Mouse (Mus musculus) heart, embryonic 16.5 days (tissue): ENCODE results near the gene Ccdc13. TPM values are rescaled to one million over a fixed set of nuclear protein-coding genes. Genes with fewer than 3 reads are reported as not detected.

Source experiments
- ATAC-seq: fragments of 200-750 bp; cut with Nextera tagmentation; replicated peaks from 2 replicates; pipeline ENCODE4 v1.8.0; 2017; ENCODE audit warnings: moderate number of reproducible peaks; ENCODE audit not compliant: insufficient read depth, low FRiP score; ENCODE audit errors: extremely low read depth
- H3K27ac ChIP-seq: fragments of 300-500 bp; sonication (generic); 2 replicates; pipeline ENCODE4 v1.5.1; 2014; ENCODE audit warnings: mild to moderate bottlenecking, low read length, control low read depth, moderate library complexity
- H3K27me3 ChIP-seq: fragments of 300-500 bp; sonication (generic); 2 replicates; pipeline ENCODE4 v1.6.1; 2014; ENCODE audit warnings: low read length, mixed read lengths; ENCODE audit not compliant: control insufficient read depth, insufficient read depth
- H3K36me3 ChIP-seq: fragments of 300-500 bp; sonication (generic); 2 replicates; pipeline ENCODE4 v1.6.1; 2014; ENCODE audit not compliant: control insufficient read depth, insufficient read depth
- H3K4me1 ChIP-seq: fragments of 300-500 bp; sonication (generic); 2 replicates; pipeline ENCODE4 v1.6.1; 2014; ENCODE audit warnings: low read length, mixed read lengths; ENCODE audit not compliant: control insufficient read depth, insufficient read depth
- H3K4me2 ChIP-seq: fragments of 300-500 bp; sonication (generic); 2 replicates; pipeline ENCODE4 v1.6.1; 2014; ENCODE audit warnings: low read depth, mild to moderate bottlenecking, control low read depth, low read length
- H3K4me3 ChIP-seq: fragments of 300-500 bp; sonication (generic); 2 replicates; pipeline ENCODE4 v1.5.1; 2014; ENCODE audit warnings: mild to moderate bottlenecking, control low read depth, low read length
- H3K9ac ChIP-seq: fragments of 300-500 bp; sonication (generic); 2 replicates; pipeline ENCODE4 v1.6.1; 2014; ENCODE audit warnings: low read length, control low read depth
- H3K9me3 ChIP-seq: fragments of 300-500 bp; sonication (generic); replicated peaks from 2 replicates; pipeline ENCODE4 v1.6.1; 2016; ENCODE audit warnings: low read length; ENCODE audit not compliant: control insufficient read depth
- WGBS: fragments of 180-500 bp; shearing (Covaris S2); extraction: QIAGEN DNeasy Blood & Tissue Kit; methylation state at CpG from one replicate; pipeline ENCODE4 v1.1.7; 2014; 5-methylcytosine and 5-hydroxymethylcytosine counted together
- polyA plus RNA-seq: library from polyadenylated mRNA; unstranded; fragments of >200 nt; fragmentation: Nextera tagmentation; extraction: Ambion mirVana; gene quantifications from 2 replicates; pipeline ENCODE4 v1.2.1, GENCODE M21; 2015

The Ccdc13 gene
- polyA plus RNA-seq, 1 experiment from 2014 or later = 0.42 TPM

GRCm38 (mm10) chr9:121830956-121831293, 8.3 kb downstream of the Ccdc13 start:
- no peak overlapping the region for H3K4me2 ChIP-seq
- no peaks in the 10 kb centered on the region for H3K27me3 ChIP-seq
- H3K9ac ChIP-seq = no peak overlapping the region
- H3K36me3 ChIP-seq = no peaks in the 10 kb centered on the region
- peaks cover 3% of the 10 kb centered on the region for H3K9me3 ChIP-seq
- 20% methylated on average over 6 of the region's 6 CpGs for WGBS
- H3K4me3 ChIP-seq = no peak overlapping the region
- no peak overlapping the region for H3K27ac ChIP-seq
- ATAC-seq = no peak; the same call in 1 of the 2 replicates
- H3K4me1 ChIP-seq = no peaks in the 10 kb centered on the region

GRCm38 (mm10) chr9:121830243-121830955, 8.9 kb downstream of the Ccdc13 start:
- Histone ChIP-seq H3K4me2 (no peak overlapping the region), H3K27me3 (no peaks in the 10 kb centered on the region), H3K27ac (no peak overlapping the region), H3K9me3 (no peaks in the 10 kb centered on the region), H3K4me3 (no peak overlapping the region), H3K9ac (no peak overlapping the region), H3K36me3 (no peaks in the 10 kb centered on the region), H3K4me1 (no peaks in the 10 kb centered on the region)
- WGBS = 71% methylated on average over 6 of the region's 6 CpGs
- 0 out of 2 replicates have a peak, but pooled peaks have one; percentile 6 for ATAC-seq

- Histone ChIP-seq H3K4me3 (no peak overlapping the region), H3K4me2 (no peak overlapping the region), H3K9me3 (no peaks in the 10 kb centered on the region), H3K9ac (no peak overlapping the region), H3K4me1 (no peaks in the 10 kb centered on the region), H3K27ac (no peak overlapping the region), H3K36me3 (no peaks in the 10 kb centered on the region), H3K27me3 (no peaks in the 10 kb centered on the region)
- no peak; the same call in 1 of the 2 replicates for ATAC-seq
- 49% methylated on average over 7 of the region's 7 CpGs for WGBS
Observed at GRCm38 (mm10) chr9:121829270-121829992, 9.8 kb downstream of the Ccdc13 start.

- Histone ChIP-seq H3K4me3 (no peak overlapping the region), H3K27ac (no peak overlapping the region), H3K36me3 (no peaks in the 10 kb centered on the region), H3K4me2 (no peak overlapping the region), H3K9ac (no peak overlapping the region), H3K4me1 (no peaks in the 10 kb centered on the region), H3K27me3 (no peaks in the 10 kb centered on the region), H3K9me3 (no peaks in the 10 kb centered on the region)
- no peak for ATAC-seq
- 48% methylated on average over 6 of the region's 6 CpGs for WGBS
Observed at GRCm38 (mm10) chr9:121828314-121828713, 10.9 kb downstream of the Ccdc13 start.

- no peaks in the 10 kb centered on the region for H3K27me3 ChIP-seq
- no peaks in the 10 kb centered on the region for H3K9me3 ChIP-seq
- no peak overlapping the region for H3K4me2 ChIP-seq
- WGBS = 83% methylated on average over 3 of the region's 3 CpGs
- no peak overlapping the region for H3K27ac ChIP-seq
- H3K4me1 ChIP-seq = no peaks in the 10 kb centered on the region
- ATAC-seq = no peak
- no peak overlapping the region for H3K4me3 ChIP-seq
- no peak overlapping the region for H3K9ac ChIP-seq
- no peaks in the 10 kb centered on the region for H3K36me3 ChIP-seq
Observed at GRCm38 (mm10) chr9:121826356-121826755, 12.9 kb downstream of the Ccdc13 start.

- no peak overlapping the region for H3K4me2 ChIP-seq
- no peak overlapping the region for H3K4me3 ChIP-seq
- no peak for ATAC-seq
- no peak overlapping the region for H3K9ac ChIP-seq
- WGBS = 74% methylated on average over 7 of the region's 7 CpGs
- no peaks in the 10 kb centered on the region for H3K27me3 ChIP-seq
- no peaks in the 10 kb centered on the region for H3K36me3 ChIP-seq
- H3K27ac ChIP-seq = no peak overlapping the region
- H3K4me1 ChIP-seq = no peaks in the 10 kb centered on the region
- H3K9me3 ChIP-seq = no peaks in the 10 kb centered on the region
Observed at GRCm38 (mm10) chr9:121823991-121824390, 15.3 kb downstream of the Ccdc13 start.

GRCm38 (mm10) chr9:121823051-121823450, 16.2 kb downstream of the Ccdc13 start:
- H3K27ac ChIP-seq = no peak overlapping the region; the same call in 1 of the 2 replicates
- ATAC-seq = no peak
- 85% methylated on average over 1 of the region's 1 CpGs for WGBS

GRCm38 (mm10) chr9:121822585-121822991, 16.7 kb downstream of the Ccdc13 start:
- no peaks in the 10 kb centered on the region for H3K9me3 ChIP-seq
- no peak overlapping the region for H3K4me2 ChIP-seq
- H3K9ac ChIP-seq = no peak overlapping the region
- WGBS = 57% methylated on average over 6 of the region's 6 CpGs
- H3K4me1 ChIP-seq = no peaks in the 10 kb centered on the region
- H3K36me3 ChIP-seq = no peaks in the 10 kb centered on the region
- no peaks in the 10 kb centered on the region for H3K27me3 ChIP-seq
- no peak overlapping the region; the same call in 1 of the 2 replicates for H3K27ac ChIP-seq
- peak; percentile 29; the same call in 1 of the 2 replicates for ATAC-seq
- no peak overlapping the region for H3K4me3 ChIP-seq

More at GRCm38 (mm10) chr9:121823051-121823450, 16.2 kb downstream of the Ccdc13 start:
- no peaks in the 10 kb centered on the region for H3K27me3 ChIP-seq
- H3K36me3 ChIP-seq = no peaks in the 10 kb centered on the region
- H3K9ac ChIP-seq = no peak overlapping the region
- no peak overlapping the region for H3K4me3 ChIP-seq
- H3K4me1 ChIP-seq = no peaks in the 10 kb centered on the region
- no peaks in the 10 kb centered on the region for H3K9me3 ChIP-seq
- no peak overlapping the region for H3K4me2 ChIP-seq

GRCm38 (mm10) chr9:121820765-121821164, 18.5 kb downstream of the Ccdc13 start:
- no peaks in the 10 kb centered on the region for H3K9me3 ChIP-seq
- H3K4me3 ChIP-seq = no peak overlapping the region
- ATAC-seq = no peak
- 76% methylated on average over 5 of the region's 5 CpGs for WGBS
- no peak overlapping the region for H3K9ac ChIP-seq
- no peak overlapping the region for H3K27ac ChIP-seq
- H3K4me2 ChIP-seq = no peak overlapping the region
- H3K36me3 ChIP-seq = no peaks in the 10 kb centered on the region
- H3K4me1 ChIP-seq = no peaks in the 10 kb centered on the region
- H3K27me3 ChIP-seq = no peaks in the 10 kb centered on the region
